Mouse (Mus musculus) kidney, adult 2 months (tissue): ENCODE data around the gene Zfp384. TPM values are rescaled to one million over a fixed set of nuclear protein-coding genes. Genes with fewer than 3 reads are reported as not detected.
A peak's percentile ranks its signal among the peaks of the same experiment; 100 is the strongest.
"Not testable (repeated sequence)": the region's sequence is repeated elsewhere in the genome, so short reads cannot be mapped to it uniquely, and the experiment has no call there.

ENCODE experiments used
- DNase-seq: peaks from one replicate; pipeline ENCODE4 v3.0.0; 2021
- H3K27ac ChIP-seq: fragments of 200-500 bp; 2 replicates; pipeline ENCODE4 v1.5.1; 2012; ENCODE audit warnings: low read depth, low read length, control low read depth, inconsistent platforms; ENCODE audit not compliant: insufficient read depth
- H3K27me3 ChIP-seq: fragments of 200-500 bp; replicated peaks from 2 replicates; pipeline ENCODE4 v1.6.1; 2012; ENCODE audit warnings: mild to moderate bottlenecking, moderate library complexity, low read length, inconsistent platforms; ENCODE audit not compliant: control insufficient read depth, insufficient read depth
- H3K36me3 ChIP-seq: fragments of 200-500 bp; 2 replicates; pipeline ENCODE4 v1.6.1; 2012; ENCODE audit warnings: mild to moderate bottlenecking, moderate library complexity, low read length, inconsistent platforms; ENCODE audit not compliant: control insufficient read depth, insufficient read depth
- H3K4me1 ChIP-seq: fragments of 200-500 bp; 2 replicates; pipeline ENCODE4 v1.6.1; 2011; ENCODE audit warnings: low read length; ENCODE audit not compliant: control insufficient read depth, insufficient read depth
- H3K4me3 ChIP-seq: fragments of 200-500 bp; 2 replicates; pipeline ENCODE4 v1.5.1; 2011; ENCODE audit warnings: mild to moderate bottlenecking, low read depth, low read length, control low read depth; ENCODE audit not compliant: insufficient read depth
- CTCF ChIP-seq: fragments of 200-500 bp; conservative IDR thresholded peaks from 2 replicates; pipeline ENCODE4 v1.5.1; 2011; ENCODE audit warnings: low read depth, mild to moderate bottlenecking, control low read depth, low read length, moderate library complexity, mixed read lengths; ENCODE audit not compliant: insufficient read depth, insufficient read length
- POLR2A ChIP-seq: fragments of 200-500 bp; IDR thresholded peaks from one replicate; pipeline ENCODE4 v1.6.1; 2011; ENCODE audit warnings: low read depth, low read length, control low read depth
- whole genome bisulfite sequencing: fragments of 180-500 bp; shearing (Covaris S2); methylation state at CpG from one replicate; pipeline ENCODE4 v1.1.7; 2018; 5-methylcytosine and 5-hydroxymethylcytosine counted together
- polyA plus RNA-seq: library from polyadenylated mRNA; depleted of rRNA; stranded (reverse); fragments of >200 nt; gene quantifications from 2 replicates; pipeline ENCODE4 v1.2.3, GENCODE M21; 2012

The Zfp384 gene
- polyA plus RNA-seq, 1 experiment, result 37.8 TPM

DNA sequence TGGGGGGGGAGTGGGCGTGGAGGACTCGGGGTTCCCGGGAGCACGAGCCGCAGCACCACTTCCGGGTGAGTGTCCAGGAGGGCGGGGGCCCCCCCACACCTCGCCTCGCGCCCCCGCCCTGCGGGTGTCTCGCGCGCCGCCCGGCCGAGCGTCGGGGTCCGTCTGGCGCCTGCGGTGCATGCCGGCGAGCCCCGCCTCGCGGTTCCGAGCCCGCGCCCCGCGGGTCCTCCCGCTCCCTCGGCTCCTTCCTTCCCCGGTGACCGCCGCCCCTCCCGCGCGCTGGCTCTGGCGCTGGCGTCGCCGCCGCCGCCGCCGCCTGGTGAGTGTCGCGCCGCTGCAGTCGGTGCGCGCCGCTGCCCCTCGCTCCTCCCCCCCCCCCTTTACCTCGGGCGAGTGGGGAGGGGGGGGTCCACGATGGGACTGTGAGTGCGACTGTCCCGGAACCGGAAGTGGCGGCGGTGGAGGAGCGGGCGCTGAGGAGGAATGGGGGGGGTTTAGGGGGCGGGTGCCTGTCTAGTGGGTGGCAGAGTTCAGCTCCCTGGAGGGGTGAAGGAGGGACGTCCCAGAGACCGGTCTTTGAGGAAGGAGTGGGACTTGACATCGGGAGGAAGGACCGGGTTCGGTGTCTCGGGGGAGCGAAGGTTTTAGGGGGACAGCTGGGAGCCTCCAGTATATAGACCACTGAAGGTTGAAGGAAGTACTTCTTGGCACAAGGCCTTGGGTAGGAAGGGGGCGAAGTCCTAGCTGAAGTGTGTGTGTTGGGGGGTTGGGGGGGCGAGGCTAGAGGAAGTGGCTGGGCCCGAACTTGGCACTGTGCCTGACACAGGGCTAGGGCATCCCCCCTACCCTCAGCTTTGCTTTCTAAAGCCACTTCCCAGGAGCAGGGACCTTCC, 482 bp downstream of the Zfp384 start:
- no peaks in the 10 kb centered on the region for H3K27me3 ChIP-seq
- H3K36me3 ChIP-seq, result no peaks in the 10 kb centered on the region; the same call in 1 of the 2 replicates
- TF ChIP-seq POLR2A (no peak), CTCF (no peak)
- H3K4me1 ChIP-seq, result peaks cover 7% of the 10 kb centered on the region; the same call in 1 of the 2 replicates
- peak overlapping the region; percentile 90 for H3K27ac ChIP-seq
- DNase-seq, result peak; percentile 89
- peak overlapping the region; percentile 96 for H3K4me3 ChIP-seq
- under 1% methylated on average over 56 of the region's 78 CpGs for WGBS

DNA sequence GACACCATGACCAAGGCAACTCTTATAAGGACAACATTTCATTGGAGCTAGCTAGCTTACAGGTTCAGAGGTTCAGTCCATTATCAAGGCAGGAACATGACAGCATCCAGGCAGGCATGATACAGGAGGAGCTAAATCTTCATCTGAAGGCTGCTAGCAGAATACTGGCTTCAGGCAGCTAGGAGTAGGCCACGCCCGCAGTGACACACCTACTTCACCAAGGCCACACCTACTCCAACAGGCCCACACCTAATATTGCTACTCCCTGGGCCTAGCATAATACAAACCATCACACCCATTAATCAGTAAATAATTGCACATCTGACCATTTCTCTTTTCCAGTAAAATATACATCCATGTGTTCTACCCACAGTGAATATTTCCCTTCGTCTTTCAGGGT, 8.7 kb downstream of the Zfp384 start:
- TF ChIP-seq CTCF (no peak), POLR2A (no peak)
- Histone ChIP-seq H3K36me3 (peaks cover 1% of the 10 kb centered on the region; the same call in 1 of the 2 replicates), H3K27me3 (no peaks in the 10 kb centered on the region), H3K27ac (no peak overlapping the region), H3K4me3 (no peak overlapping the region), H3K4me1 (no peaks in the 10 kb centered on the region)
- WGBS, result 91% methylated on average over 3 of the region's 3 CpGs
- DNase-seq, result no peak

DNA sequence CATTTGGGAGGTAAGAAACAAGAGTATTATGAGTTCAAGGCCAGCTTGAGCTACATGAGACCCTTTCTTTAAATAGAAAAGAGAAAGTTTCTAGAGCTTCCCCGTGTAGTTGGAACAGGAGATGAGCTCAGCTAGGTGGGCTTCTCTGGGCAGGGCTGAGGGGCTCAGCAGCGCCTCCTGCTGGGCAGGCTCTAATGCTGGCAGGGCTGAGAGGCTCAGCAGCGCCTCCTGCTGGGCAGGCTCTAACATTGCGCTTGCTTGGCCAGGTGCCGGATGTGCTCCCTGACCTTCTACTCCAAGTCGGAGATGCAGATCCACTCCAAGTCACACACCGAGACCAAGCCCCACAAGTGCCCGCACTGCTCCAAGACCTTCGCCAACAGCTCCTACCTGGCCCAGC, 21.6 kb downstream of the Zfp384 start:
- peaks cover 10% of the 10 kb centered on the region for H3K36me3 ChIP-seq

DNA sequence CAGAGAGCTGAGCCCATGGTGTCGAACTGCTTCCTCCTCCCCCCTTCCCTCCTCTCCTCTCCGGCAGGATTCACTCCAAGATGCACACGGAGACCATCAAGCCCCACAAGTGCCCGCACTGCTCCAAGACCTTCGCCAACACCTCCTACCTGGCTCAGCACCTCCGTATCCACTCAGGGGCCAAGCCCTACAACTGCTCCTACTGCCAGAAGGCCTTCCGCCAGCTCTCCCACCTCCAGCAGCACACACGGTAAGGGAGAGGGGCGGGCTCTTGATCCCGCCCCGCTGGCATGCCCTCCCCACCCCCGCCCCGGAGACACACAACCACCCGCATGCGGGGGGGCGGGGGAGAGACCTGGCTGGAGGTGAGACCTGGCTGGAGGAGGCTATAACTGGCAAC, 22.7 kb downstream of the Zfp384 start:
- Histone ChIP-seq H3K4me3 (no peak overlapping the region), H3K27me3 (no peaks in the 10 kb centered on the region), H3K4me1 (no peaks in the 10 kb centered on the region), H3K36me3 (peaks cover 12% of the 10 kb centered on the region), H3K27ac (no peak overlapping the region)
- WGBS, result 87% methylated on average over 16 of the region's 16 CpGs
- DNase-seq, result no peak
- TF ChIP-seq POLR2A (no peak), CTCF (no peak)

More for the DNA sequence above, 21.6 kb downstream of the Zfp384 start:
- not testable (repeated sequence) for H3K27ac ChIP-seq, H3K4me3 ChIP-seq, H3K27me3 ChIP-seq, H3K4me1 ChIP-seq
- peak; percentile 43 for DNase-seq
- peak; percentile 83 for TF ChIP-seq CTCF
- 45% methylated on average over 9 of the region's 9 CpGs for WGBS

DNA sequence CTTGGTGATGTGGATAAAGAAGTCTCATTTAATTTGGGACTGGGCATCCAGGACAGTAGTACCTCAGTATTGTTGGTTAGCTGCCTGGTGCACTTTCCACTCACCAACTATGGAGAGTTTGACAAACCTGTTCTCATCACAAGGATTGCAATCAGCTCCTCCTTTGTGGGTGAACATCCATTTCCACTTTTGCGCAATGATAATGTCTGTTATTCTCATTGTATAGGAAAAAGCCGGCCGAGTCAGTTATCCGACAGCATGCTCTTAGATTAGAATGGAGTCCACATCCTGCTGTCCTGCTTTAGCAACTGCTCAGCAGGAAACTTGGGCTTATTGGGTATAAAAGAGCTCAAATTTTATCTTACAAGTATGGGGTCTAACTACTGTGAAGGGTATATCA, 29.7 kb downstream of the Zfp384 start:
- 93% methylated on average over 4 of the region's 4 CpGs for WGBS
- H3K36me3 ChIP-seq, result peaks cover 2% of the 10 kb centered on the region
- H3K27me3 ChIP-seq, result no peaks in the 10 kb centered on the region
- peak overlapping the region; percentile 51 for H3K27ac ChIP-seq
- DNase-seq, result no peak
- H3K4me3 ChIP-seq, result no peak overlapping the region
- TF ChIP-seq POLR2A, result no peak
- TF ChIP-seq CTCF, result no peak
- H3K4me1 ChIP-seq, result peaks cover 5% of the 10 kb centered on the region; the same call in 1 of the 2 replicates

DNA sequence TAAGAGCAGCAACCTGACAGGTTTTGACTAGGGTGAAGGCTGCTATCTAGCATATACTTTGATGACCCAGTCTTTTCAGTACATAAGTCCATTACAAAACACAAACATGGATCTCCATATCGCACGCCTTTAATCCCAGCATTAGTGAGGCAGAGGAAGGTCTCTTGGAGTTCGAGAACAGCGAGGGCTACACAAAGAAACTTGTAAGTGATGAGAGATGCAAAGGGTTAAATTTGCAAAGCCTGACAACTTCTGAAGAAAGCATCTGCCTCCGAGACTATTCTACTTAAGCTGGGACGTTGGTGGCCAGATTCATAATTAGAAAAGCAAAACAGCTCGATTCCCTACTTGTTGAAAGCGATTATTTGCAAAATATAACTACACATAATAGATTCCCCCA, 30.2 kb downstream of the Zfp384 start:
- DNase-seq, result no peak

DNA sequence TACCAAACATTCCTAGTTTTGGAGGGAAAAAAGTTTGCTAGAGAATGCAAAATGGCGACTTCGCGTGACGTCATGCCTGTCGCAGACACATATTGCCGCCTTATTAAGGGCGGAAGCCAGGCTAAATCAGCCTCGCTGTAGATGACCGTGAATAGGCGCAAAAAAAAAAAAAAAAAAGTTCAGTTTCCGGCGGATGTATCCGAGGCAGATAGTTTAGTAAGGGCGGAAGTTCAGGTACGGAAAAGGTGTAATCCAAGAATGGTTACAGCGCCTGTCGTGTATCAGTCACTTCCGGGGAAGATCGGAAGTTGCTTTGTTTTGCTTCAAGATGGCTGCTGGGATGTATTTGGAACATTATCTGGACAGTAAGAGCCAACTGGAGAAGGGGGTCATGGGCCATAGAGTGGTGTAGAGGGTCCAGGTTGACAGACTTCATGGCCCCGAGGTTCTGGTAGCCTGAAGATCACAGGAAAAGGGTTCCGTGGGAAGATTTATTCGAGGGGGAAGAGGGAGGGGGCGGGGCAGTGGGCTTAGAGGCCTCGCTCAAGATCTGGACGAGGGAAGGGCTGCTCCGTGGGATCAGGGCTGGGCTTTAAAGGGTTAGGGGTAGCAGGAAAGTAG, 30.7 kb downstream of the Zfp384 start, which contains the start of gene Ing4:
Gene Ing4 (plus strand): TSS at position 228 of the 621 bp plus-strand sequence.
- under 1% methylated on average over 26 of the region's 26 CpGs for WGBS
- Histone ChIP-seq H3K36me3 (peaks cover 2% of the 10 kb centered on the region), H3K27me3 (no peaks in the 10 kb centered on the region)

More for the DNA sequence above, 30.2 kb downstream of the Zfp384 start:
- H3K4me1 ChIP-seq, result peaks cover 5% of the 10 kb centered on the region; the same call in 1 of the 2 replicates
- peak overlapping the region; percentile 51 for H3K27ac ChIP-seq
- H3K4me3 ChIP-seq, result peak overlapping the region; percentile 50
- 6% methylated on average over 8 of the region's 8 CpGs for WGBS
- H3K27me3 ChIP-seq, result no peaks in the 10 kb centered on the region
- H3K36me3 ChIP-seq, result peaks cover 2% of the 10 kb centered on the region
- TF ChIP-seq POLR2A, result no peak

More for the DNA sequence above, 30.7 kb downstream of the Zfp384 start, which contains the start of gene Ing4:
- H3K4me3 ChIP-seq, result peak within 1 kb of the TSS; percentile 93
- peak; percentile 97 for DNase-seq
- TF ChIP-seq POLR2A, result no peak
- no peak for TF ChIP-seq CTCF
- peaks cover 5% of the 10 kb centered on the region; the same call in 1 of the 2 replicates for H3K4me1 ChIP-seq
- H3K27ac ChIP-seq, result peak within 1 kb of the TSS; percentile 51
